Mouse (Mus musculus): ENCODE results near the gene Cdc6. TPM values are rescaled to one million over a fixed set of nuclear protein-coding genes. Genes with fewer than 3 reads are reported as not detected.
"Not testable (repeated sequence)": the region's sequence is repeated elsewhere in the genome, so short reads cannot be mapped to it uniquely, and the experiment has no call there.

Cdc6 gene
- polyA plus RNA-seq, 1 experiment, result 3.8 TPM

- DNase-seq (ENCODE audit: low spot score), result no peak
Measured at GRCm38 (mm10) chr11:98907063-98907436, 551 bp upstream of the Cdc6 start.

GRCm38 (mm10) chr11:98909654-98910053, 2.1 kb downstream of the Cdc6 start:
- DNase-seq (ENCODE audit: low spot score), result no peak

DNA sequence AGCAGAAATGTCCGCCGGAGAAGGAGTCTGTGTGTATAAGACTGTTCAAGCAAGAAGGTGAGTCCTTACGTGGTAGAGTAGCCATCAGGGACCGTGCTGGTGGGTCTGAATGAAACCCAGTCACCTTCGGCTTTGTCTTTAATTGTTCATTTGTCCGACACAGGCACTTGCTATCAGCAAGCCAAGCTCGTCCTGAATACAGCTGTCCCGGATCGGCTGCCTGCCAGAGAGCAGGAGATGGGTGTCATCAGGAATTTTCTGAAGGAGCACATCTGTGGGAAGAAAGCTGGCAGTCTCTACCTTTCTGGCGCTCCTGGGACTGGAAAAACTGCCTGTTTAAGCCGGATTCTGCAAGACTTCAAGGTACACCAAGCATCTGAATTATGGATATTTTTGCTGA, 2.8 kb downstream of the Cdc6 start:
- no peak for DNase-seq (ENCODE audit: low spot score)

- DNase-seq (ENCODE audit: low spot score), result no peak
Measured at GRCm38 (mm10) chr11:98911498-98911897, 3.9 kb downstream of the Cdc6 start.

- no peak for DNase-seq (ENCODE audit: low spot score)
Measured at GRCm38 (mm10) chr11:98914196-98914595, 6.6 kb downstream of the Cdc6 start.

GRCm38 (mm10) chr11:98916376-98916775, 8.8 kb downstream of the Cdc6 start:
- DNase-seq (ENCODE audit: low spot score), result not testable (repeated sequence)

GRCm38 (mm10) chr11:98917428-98918005, 9.9 kb downstream of the Cdc6 start:
- DNase-seq (ENCODE audit: low spot score), result no peak

- no peak for DNase-seq (ENCODE audit: low spot score)
Measured at GRCm38 (mm10) chr11:98918231-98918630, 10.6 kb downstream of the Cdc6 start.

DNA sequence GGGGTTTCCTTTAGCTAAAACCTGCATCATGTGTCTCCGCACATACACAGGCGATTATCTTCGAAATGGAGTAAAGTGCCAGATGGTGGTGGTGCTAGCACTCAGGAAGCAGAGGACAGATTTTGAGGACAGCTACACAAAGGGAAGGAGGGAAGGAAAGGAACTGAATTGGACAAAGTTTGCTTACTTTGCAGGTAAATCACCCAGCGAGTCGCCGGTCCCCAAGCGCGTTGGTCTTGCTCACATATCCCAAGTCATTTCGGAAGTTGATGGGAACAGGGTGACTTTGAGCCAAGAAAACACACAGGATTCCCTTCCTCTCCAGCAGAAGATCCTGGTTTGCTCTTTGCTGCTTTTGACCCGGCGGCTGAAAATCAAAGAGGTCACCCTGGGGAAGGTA, 11.4 kb downstream of the Cdc6 start:
- no peak for DNase-seq (ENCODE audit: low spot score)

DNA sequence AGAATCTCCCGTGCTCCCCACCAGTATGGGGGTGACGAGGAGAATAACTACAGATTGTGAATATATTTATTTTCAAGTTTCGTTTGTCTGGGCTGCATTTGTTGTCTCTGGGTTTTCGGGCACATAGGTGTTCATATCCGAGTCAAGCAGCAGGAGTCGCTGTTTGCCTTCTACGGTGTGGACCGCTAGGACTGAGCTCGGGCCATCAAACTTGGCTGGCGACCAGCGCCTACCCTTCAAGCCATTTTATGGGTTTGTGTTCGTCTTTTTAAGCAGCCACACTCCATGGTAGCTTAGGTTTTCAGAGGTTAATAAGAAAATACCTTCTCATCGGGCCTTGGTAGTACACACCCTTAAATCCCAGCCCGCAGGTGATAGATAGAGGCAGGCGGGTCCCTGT, 14.2 kb downstream of the Cdc6 start:
- not testable (repeated sequence) for DNase-seq (ENCODE audit: low spot score)

DNA sequence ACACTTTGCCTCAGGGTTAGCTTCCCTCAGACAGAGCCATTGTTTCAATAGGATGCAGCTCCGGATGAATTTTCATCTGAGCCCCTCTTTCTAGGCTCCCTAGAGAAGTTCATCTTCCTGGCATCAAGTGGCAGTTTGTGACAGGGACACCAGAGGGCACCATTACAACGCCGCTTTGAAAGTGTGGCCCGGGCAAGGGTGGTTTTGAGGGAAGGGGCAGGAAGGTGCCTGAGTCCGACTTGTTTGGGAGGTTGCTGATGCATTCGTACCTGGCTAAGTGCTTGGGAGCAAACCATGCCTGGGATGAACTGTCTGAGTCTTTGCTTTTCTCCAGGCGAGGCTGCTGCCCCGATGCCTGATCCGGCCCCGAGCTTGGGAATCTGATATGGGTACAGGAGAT, 14.7 kb downstream of the Cdc6 start:
- not testable (repeated sequence) for DNase-seq (ENCODE audit: low spot score)

GRCm38 (mm10) chr11:98922851-98923711, 15.5 kb downstream of the Cdc6 start:
- not testable (repeated sequence) for DNase-seq (ENCODE audit: low spot score)

- no peak for DNase-seq (ENCODE audit: low spot score)
Measured at GRCm38 (mm10) chr11:98924633-98925175, 17.1 kb downstream of the Cdc6 start.

DNA sequence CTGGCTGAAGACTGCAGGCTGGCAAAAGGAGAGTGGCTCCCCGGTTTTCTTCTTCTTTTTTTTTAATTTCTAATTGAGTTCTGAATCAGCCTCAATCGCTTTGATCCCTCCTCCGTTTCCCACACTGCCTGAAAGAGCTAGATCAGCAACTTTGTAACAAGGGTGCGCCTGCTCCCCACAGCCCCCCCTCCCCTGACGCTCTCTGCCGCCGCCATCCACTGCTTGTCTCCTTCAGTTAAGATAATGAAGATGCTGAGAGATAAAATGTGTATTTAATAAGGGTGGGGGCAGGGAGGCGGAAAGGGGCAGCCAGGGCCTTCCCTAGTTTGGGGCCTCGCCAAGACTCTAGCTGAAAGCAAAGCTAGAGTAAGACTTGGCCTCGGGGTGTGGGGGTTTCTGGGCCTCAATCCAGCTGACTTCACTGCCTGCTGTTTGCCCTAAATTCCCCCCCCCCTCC, 17.7 kb downstream of the Cdc6 start:
- no peak for DNase-seq (ENCODE audit: low spot score)

DNA sequence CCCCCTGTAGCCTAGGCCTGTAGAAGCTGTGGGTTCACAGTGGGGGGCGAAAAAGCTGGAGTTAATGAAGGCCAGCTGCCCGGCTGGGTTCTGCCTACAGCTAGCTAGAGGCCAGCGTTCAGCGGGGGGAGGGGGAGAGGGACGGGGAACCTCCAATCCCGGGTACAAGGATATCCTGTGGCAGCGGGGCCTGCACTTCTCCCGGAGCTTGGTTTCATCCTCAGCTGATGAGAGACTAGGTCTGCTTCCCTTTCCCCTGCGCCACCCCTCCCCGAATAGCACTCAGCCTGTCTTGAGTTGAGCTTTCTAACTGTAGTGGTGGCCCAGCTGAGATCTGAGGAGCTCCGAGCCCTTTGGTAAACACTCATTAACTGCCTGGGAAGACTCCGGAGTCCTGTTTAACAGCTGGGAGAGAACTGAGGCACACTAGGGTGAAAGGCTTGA, 18.3 kb downstream of the Cdc6 start:
- no peak for DNase-seq (ENCODE audit: low spot score)

DNA sequence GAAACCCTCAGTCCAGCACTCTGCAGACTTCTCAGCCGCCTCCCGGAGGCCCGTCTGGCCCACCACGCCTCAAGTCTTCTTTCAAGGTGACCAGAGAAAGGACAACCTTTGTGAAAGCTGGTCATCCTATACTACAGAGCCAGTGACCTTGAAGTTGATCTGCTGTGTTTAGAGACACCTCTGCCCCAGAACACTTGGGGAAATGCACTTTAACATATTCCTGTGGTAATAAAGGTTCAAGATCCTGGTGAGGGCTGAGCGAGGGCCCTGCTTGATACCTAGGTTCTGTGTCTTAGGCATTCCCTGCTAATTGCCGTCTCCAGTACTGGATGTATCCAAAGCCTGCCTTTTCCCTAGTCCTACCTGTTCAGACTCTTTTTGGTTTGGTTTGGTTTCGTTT, 19.0 kb downstream of the Cdc6 start:
- no peak for DNase-seq (ENCODE audit: low spot score)

DNA sequence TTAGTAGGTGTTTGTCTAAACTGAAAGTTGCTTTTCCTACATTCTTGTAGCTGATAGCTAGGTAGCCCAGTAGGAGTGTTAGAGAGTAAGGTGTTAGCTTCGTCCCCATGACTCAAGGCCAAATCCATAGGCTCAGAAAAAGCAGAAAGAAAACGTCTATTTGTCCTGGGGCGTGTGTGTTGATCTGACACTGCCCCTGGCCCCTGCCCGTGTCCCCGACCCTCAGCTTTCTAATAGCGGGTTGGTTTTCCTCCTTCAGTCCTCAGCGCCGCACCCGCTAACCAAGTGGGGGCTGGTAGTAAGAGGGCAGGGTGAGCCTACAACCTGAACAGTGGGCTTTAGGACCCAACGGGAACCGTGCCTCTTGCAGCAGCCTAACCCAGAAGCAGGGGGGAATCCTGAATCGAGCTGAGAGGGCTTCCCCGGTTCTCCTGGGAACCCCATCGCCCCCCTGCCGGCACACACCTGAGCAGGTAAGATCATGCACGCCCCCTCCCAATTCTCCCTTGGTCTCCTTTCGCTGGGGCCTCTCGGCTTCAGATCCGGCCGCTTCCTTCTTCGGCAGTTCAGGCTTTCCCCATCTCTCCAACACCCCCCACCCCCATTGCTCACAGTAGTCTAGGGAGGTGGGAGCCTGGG, 20.0 kb downstream of the Cdc6 start, which contains the start of gene Rara:
Gene Rara (plus strand): TSS at position 381 of the 639 bp plus-strand sequence.
- no peak for DNase-seq (ENCODE audit: low spot score)

GRCm38 (mm10) chr11:98928186-98928893, 20.7 kb downstream of the Cdc6 start:
- DNase-seq (ENCODE audit: low spot score), result no peak

DNA sequence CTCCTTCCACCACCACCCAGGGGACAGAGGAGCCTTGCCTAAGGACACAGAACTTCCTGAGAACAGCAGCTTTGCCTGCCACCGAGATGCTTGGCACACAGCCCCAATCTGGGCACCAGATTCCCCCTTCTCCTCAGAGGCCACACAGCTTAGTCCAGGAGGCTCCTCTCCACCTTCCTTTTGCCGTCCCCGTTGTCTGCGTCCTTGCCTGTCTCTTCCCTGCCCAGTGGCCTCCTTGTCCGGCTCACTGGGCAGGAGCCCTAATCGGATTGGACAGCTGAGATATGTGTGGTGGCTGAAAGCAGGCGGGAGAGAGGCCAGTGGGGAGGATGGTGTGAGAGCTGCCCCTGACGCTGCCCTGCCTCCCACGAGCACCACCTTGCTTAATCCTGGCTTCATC, 21.9 kb downstream of the Cdc6 start:
- no peak for DNase-seq (ENCODE audit: low spot score)

GRCm38 (mm10) chr11:98930127-98930601, 22.6 kb downstream of the Cdc6 start:
- DNase-seq (ENCODE audit: low spot score), result no peak

- no peak for DNase-seq (ENCODE audit: low spot score)
Measured at GRCm38 (mm10) chr11:98930773-98931512, 23.3 kb downstream of the Cdc6 start.

Data from urinary bladder, adult 2 months (tissue).